Mouse (Mus musculus): ENCODE results near the gene Cd300lg.
A peak's percentile ranks its signal among the peaks of the same experiment; 100 is the strongest.

The Cd300lg gene

GRCm38 (mm10) chr11:102096887-102097391, 55.6 kb downstream of the Cd300lg start:
- peak; percentile 93 for DNase-seq (ENCODE audit: low spot score)

GRCm38 (mm10) chr11:102101219-102101618, 59.9 kb downstream of the Cd300lg start, which contains the start of gene Ppy:
TSS of gene Ppy (minus strand) at chr11:102101319.
- no peak for DNase-seq (ENCODE audit: low spot score)

- DNase-seq (ENCODE audit: low spot score): peak; percentile 87
These were observed 61.4 kb downstream of the Cd300lg start for GRCm38 (mm10) chr11:102102485-102103258.

Measured in embryo, embryonic 10.5 days (tissue).